Mouse (Mus musculus) embryonic facial prominence, embryonic 11.5 days (tissue): ENCODE data around the gene Mapk14. TPM values are rescaled to one million over a fixed set of nuclear protein-coding genes. Genes with fewer than 3 reads are reported as not detected.

ENCODE experiments used
- ATAC-seq: fragments of 200-750 bp; cut with Nextera tagmentation; replicated peaks from 2 replicates; pipeline ENCODE4 v1.8.0; 2017; ENCODE audit warnings: low read depth; ENCODE audit not compliant: insufficient number of reproducible peaks, low FRiP score, low TSS enrichment
- DNase-seq: peaks from one replicate; pipeline ENCODE4 v3.0.0-alpha.2; 2015; ENCODE audit warnings: low spot score
- H3K27ac ChIP-seq: fragments of 300-500 bp; sonication (generic); replicated peaks from 2 replicates; pipeline ENCODE4 v1.5.1; 2014; ENCODE audit warnings: mild to moderate bottlenecking, low read depth, low read length, control low read depth
- H3K27me3 ChIP-seq: fragments of 300-500 bp; sonication (generic); 2 replicates; pipeline ENCODE4 v1.6.1; 2014; ENCODE audit warnings: mild to moderate bottlenecking, low read length, moderate library complexity, mixed read lengths; ENCODE audit not compliant: control insufficient read depth, insufficient read depth
- H3K36me3 ChIP-seq: fragments of 300-500 bp; sonication (generic); replicated peaks from 2 replicates; pipeline ENCODE4 v1.6.1; 2014; ENCODE audit warnings: low read depth, mild to moderate bottlenecking, low read length, moderate library complexity, mixed read lengths; ENCODE audit not compliant: control insufficient read depth, insufficient read depth
- H3K4me1 ChIP-seq: fragments of 300-500 bp; sonication (generic); 2 replicates; pipeline ENCODE4 v1.6.1; 2014; ENCODE audit warnings: low read length, mixed read lengths; ENCODE audit not compliant: control insufficient read depth, insufficient read depth
- H3K4me2 ChIP-seq: fragments of 300-500 bp; sonication (generic); 2 replicates; pipeline ENCODE4 v1.6.1; 2014; ENCODE audit warnings: low read depth, mild to moderate bottlenecking, control low read depth, low read length, moderate library complexity
- H3K4me3 ChIP-seq: fragments of 300-500 bp; sonication (generic); 2 replicates; pipeline ENCODE4 v1.5.1; 2014; ENCODE audit warnings: low read depth, low read length, control low read depth
- H3K9ac ChIP-seq: fragments of 300-500 bp; sonication (generic); replicated peaks from 2 replicates; pipeline ENCODE4 v1.6.1; 2014; ENCODE audit warnings: mild to moderate bottlenecking, control low read depth, low read length
- H3K9me3 ChIP-seq: fragments of 300-500 bp; sonication (generic); replicated peaks from 2 replicates; pipeline ENCODE4 v1.6.1; 2016; ENCODE audit warnings: mild to moderate bottlenecking, low read length, inconsistent platforms, mixed read lengths; ENCODE audit not compliant: control insufficient read depth
- WGBS: fragments of 180-500 bp; shearing (Covaris S2); extraction: QIAGEN DNeasy Blood & Tissue Kit; methylation state at CpG from one replicate; pipeline ENCODE4 v1.1.7; 2014; 5-methylcytosine and 5-hydroxymethylcytosine counted together
- polyA plus RNA-seq: library from polyadenylated mRNA; unstranded; fragments of >200 nt; fragmentation: Nextera tagmentation; extraction: Ambion mirVana; gene quantifications from 2 replicates; pipeline ENCODE4 v1.2.1, GENCODE M21; 2014

The Mapk14 gene
- polyA plus RNA-seq, 1 experiment from 2014 or later: 53.0 TPM

DNA sequence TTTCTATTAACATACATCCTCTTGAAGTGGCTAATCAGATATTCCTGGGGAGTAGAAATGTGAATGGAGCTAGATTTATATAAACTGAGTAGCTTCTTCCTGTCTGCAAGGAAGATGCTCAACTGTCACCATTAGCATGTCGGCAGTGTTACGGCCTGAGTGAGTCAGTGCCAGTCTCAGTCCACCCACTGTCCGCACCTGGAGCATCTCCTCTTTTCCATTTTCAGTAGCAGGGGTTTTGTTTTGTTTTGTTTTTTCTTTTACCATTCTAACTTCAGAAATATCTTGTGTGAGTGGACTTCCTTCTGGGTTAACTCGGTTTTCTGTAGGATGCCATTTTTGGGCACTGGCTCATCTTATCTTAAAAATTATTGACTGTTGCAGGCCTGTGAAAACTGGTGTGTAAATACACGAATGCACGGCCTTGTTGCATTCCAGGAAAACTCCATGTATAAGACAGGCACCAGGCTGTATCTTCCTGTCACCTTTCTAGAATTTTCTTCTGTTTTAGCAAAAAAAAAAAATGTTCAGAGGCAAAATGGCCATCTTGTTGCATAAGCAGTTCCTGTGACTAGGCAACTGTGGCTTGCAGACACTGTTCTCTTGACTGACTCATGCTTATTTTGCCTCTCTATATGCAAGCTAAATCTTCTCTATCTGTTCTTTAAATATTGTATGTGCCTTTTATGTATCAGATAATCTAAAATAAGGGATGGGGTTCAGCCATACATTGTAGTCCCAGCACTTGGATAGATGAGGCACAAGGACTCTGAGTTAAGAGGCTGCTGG lies 44.4 kb downstream of the Mapk14 start:
- Histone ChIP-seq H3K36me3 (peaks cover 7% of the 10 kb centered on the region), H3K27ac (no peak overlapping the region), H3K4me2 (no peak overlapping the region), H3K27me3 (no peaks in the 10 kb centered on the region), H3K4me1 (no peaks in the 10 kb centered on the region), H3K9me3 (no peaks in the 10 kb centered on the region), H3K4me3 (no peak overlapping the region), H3K9ac (no peak overlapping the region)
- whole genome bisulfite sequencing: 91% methylated on average over 6 of the region's 6 CpGs
- no peak for ATAC-seq
- DNase-seq: no peak

DNA sequence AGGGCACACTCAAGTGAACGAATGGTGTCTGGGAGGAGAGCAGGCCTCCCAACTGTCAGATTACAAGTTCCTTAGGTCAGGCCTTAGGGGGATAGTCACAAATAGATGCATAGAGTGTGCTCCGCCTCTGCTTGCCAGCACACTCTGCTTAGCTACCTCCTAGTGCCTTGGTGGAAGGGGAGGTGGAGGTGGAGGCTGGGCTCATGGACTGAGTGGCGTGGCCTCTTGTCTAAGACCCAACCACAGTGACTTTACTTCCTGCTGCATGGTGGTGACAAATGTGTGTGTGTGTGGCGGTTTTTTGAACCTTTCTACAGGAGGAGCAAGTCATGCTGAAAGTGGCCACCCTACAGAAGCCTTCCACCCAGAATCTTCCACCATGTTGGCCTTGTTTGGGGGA lies 45.4 kb downstream of the Mapk14 start:
- Histone ChIP-seq H3K27me3 (no peaks in the 10 kb centered on the region), H3K4me2 (no peak overlapping the region), H3K27ac (no peak overlapping the region), H3K9ac (no peak overlapping the region), H3K9me3 (no peaks in the 10 kb centered on the region), H3K4me1 (no peaks in the 10 kb centered on the region), H3K4me3 (no peak overlapping the region), H3K36me3 (no peaks in the 10 kb centered on the region; the same call in none of the 2 replicates)
- DNase-seq (no peak), ATAC-seq (no peak)
- 80% methylated on average over 4 of the region's 4 CpGs for WGBS

DNA sequence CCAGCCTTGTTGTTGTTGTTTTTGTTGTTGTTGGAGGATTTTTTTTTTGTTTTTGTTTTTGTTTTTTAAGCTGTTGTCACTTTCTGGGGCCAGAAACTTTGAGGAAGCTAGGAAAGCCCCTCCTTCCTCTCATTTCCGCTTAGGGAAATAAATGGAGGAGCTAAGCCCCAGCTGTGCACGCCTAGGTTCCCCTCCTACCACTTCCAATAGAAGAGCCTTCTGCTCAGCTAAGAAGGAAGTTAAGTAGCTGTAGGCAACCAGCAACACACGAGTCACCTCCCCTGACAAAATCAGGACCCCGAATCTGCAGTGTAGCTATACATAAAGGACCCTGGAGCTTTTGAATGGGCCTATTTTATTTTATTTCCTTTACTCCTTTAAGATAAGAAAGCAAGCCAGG lies 46.8 kb downstream of the Mapk14 start:
- H3K27ac ChIP-seq: no peak overlapping the region
- no peak overlapping the region for H3K4me2 ChIP-seq
- H3K9me3 ChIP-seq: no peaks in the 10 kb centered on the region
- DNase-seq (no peak), ATAC-seq (no peak)
- no peak overlapping the region for H3K9ac ChIP-seq
- H3K36me3 ChIP-seq: no peaks in the 10 kb centered on the region; the same call in none of the 2 replicates
- H3K27me3 ChIP-seq: no peaks in the 10 kb centered on the region
- no peak overlapping the region for H3K4me3 ChIP-seq
- H3K4me1 ChIP-seq: no peaks in the 10 kb centered on the region
- WGBS: 88% methylated on average over 4 of the region's 4 CpGs

DNA sequence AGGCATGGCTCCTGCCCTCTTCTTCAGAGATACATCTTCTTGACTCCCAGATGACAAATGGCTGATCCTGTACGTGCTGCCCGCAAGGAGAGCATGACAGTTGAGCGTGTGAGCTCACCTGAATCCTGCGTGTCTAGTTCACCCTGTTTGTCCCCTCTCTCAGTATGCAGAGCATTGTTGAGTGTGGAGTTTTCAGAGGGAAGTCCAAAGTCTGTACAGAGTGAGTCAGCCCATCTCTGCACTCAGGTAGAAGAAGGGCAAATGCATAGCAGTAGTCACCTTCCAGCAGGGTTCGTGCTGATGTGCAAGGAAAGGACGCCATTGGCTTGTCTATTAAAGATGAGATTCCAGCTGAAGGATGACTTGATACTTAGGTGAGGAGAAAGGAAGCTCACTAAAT lies 48.1 kb downstream of the Mapk14 start:
- Histone ChIP-seq H3K27me3 (no peaks in the 10 kb centered on the region), H3K27ac (no peak overlapping the region), H3K4me3 (no peak overlapping the region), H3K9me3 (no peaks in the 10 kb centered on the region; the same call in 1 of the 2 replicates), H3K4me1 (no peaks in the 10 kb centered on the region), H3K36me3 (peaks cover 9% of the 10 kb centered on the region), H3K9ac (no peak overlapping the region), H3K4me2 (no peak overlapping the region)
- 96% methylated on average over 6 of the region's 6 CpGs for WGBS
- DNase-seq (no peak), ATAC-seq (no peak)

DNA sequence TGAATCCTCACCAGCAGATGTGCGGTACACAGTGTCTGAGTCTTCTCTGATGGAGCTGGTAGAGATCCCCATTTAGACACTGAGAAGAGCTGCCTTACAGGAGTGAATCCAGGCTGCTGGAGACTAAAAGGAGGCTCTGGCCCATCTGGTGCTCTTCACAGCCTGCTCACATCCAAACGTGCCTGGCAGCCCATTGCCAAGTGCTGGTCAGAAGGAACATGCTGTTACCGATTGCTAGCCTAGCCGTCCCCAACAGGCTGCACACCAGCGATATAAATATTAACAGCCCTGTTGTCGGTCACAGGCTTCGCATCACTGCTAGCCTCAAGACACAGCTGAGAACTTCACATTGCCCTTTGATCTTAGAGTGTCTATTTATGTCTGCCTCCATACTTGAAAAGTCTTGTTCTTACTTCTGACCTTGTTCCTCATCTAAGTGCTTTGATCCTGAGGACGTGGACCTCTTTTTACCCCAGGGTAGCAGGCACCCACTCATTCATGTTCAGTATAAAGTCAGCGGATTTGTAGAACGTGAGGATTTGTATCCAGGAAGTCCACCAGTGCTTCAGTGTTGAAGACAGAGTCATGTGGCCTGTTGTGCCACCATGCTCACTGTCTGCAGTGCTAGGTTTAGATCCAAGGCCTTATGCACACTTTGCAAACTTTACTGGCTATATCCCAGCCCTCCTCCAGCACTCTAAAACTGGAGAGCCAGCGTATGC lies 52.2 kb downstream of the Mapk14 start:
- Histone ChIP-seq H3K4me3 (no peak overlapping the region), H3K4me1 (no peaks in the 10 kb centered on the region), H3K36me3 (peaks cover 9% of the 10 kb centered on the region), H3K9me3 (no peaks in the 10 kb centered on the region; the same call in 1 of the 2 replicates), H3K27me3 (no peaks in the 10 kb centered on the region), H3K4me2 (no peak overlapping the region), H3K9ac (no peak overlapping the region), H3K27ac (no peak overlapping the region)
- ATAC-seq: no peak
- no peak for DNase-seq
- 95% methylated on average over 11 of the region's 11 CpGs for WGBS

DNA sequence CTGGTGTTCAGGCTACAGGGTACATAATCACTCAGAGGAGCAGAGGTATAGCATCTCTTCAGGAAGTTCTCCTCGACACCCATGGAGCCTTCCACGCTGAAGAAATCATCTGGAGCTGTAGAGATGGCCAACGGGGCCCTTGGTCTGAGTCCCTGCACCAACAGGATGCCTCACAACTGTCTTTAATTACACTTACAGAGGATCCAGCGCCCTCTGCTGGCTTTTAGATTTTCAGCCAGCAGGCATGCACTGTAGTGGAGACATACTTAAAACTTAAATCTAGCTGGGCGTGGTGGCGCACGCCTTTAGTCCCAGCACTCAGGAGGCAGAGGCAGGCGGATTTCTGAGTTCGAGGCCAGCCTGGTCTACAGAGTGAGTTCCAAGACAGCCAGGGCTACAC lies 52.8 kb downstream of the Mapk14 start:
- WGBS: 89% methylated on average over 9 of the region's 9 CpGs

DNA sequence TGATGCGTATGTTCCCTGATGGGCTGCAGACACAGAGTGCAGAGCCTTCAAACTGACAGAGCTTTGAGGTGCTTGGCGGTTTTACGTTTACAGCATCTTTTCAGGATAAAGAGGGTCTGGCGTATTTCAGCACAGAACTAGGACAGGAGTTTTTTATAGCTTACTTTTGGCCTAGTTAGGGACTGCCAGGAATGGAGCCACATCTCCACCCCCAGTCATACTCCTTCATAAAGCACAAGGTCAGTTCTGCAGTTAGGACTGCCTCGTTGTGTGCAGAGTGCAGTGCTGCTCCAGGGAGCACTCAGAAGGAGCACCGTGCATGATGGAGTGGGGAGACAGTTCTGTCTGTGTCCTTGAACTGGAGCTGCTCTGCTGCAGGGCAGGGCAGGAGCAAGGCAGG lies 54.6 kb downstream of the Mapk14 start:
- H3K4me3 ChIP-seq: no peak overlapping the region
- no peak overlapping the region for H3K27ac ChIP-seq
- no peaks in the 10 kb centered on the region; the same call in 1 of the 2 replicates for H3K9me3 ChIP-seq
- DNase-seq (no peak), ATAC-seq (no peak)
- H3K36me3 ChIP-seq: peaks cover 9% of the 10 kb centered on the region
- no peaks in the 10 kb centered on the region for H3K4me1 ChIP-seq
- 92% methylated on average over 6 of the region's 6 CpGs for WGBS
- H3K4me2 ChIP-seq: no peak overlapping the region
- H3K27me3 ChIP-seq: no peaks in the 10 kb centered on the region
- H3K9ac ChIP-seq: no peak overlapping the region

More for the DNA sequence above, 52.8 kb downstream of the Mapk14 start:
- no peak overlapping the region for H3K4me3 ChIP-seq
- no peak overlapping the region for H3K9ac ChIP-seq
- no peaks in the 10 kb centered on the region for H3K27me3 ChIP-seq
- no peak overlapping the region for H3K27ac ChIP-seq
- DNase-seq (peak; percentile 40), ATAC-seq (no peak)
- no peaks in the 10 kb centered on the region; the same call in 1 of the 2 replicates for H3K9me3 ChIP-seq
- no peak overlapping the region for H3K4me2 ChIP-seq
- peaks cover 9% of the 10 kb centered on the region for H3K36me3 ChIP-seq
- no peaks in the 10 kb centered on the region for H3K4me1 ChIP-seq

DNA sequence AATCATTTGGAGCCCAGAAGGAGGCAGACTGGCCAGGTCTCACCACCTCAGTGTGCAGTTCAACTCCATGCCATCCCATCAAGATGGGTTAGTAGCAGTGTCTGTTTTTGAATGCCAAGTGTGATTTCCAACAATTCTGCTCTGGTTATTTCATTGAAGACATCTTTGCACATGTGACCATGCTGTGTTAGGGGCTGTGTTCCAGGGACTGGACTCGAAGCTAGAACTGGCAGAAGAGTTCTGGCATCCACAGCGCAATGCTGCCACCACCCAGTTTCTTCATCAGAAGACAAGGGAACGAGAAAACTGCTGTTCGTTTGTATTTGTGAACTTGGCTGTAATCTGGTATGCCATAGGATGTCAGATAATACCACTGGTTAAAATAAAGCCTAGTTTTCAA lies 56.9 kb downstream of the Mapk14 start:
- DNase-seq (no peak), ATAC-seq (no peak)
- H3K27me3 ChIP-seq: no peaks in the 10 kb centered on the region
- H3K9me3 ChIP-seq: no peaks in the 10 kb centered on the region; the same call in 1 of the 2 replicates
- no peaks in the 10 kb centered on the region for H3K4me1 ChIP-seq
- H3K4me2 ChIP-seq: no peak overlapping the region
- H3K9ac ChIP-seq: no peak overlapping the region
- H3K4me3 ChIP-seq: no peak overlapping the region
- H3K27ac ChIP-seq: no peak overlapping the region
- 91% methylated on average over 4 of the region's 4 CpGs for WGBS
- H3K36me3 ChIP-seq: peaks cover 9% of the 10 kb centered on the region
